Mouse (Mus musculus): Measurements from ENCODE around the gene Dnajb1.

DNA sequence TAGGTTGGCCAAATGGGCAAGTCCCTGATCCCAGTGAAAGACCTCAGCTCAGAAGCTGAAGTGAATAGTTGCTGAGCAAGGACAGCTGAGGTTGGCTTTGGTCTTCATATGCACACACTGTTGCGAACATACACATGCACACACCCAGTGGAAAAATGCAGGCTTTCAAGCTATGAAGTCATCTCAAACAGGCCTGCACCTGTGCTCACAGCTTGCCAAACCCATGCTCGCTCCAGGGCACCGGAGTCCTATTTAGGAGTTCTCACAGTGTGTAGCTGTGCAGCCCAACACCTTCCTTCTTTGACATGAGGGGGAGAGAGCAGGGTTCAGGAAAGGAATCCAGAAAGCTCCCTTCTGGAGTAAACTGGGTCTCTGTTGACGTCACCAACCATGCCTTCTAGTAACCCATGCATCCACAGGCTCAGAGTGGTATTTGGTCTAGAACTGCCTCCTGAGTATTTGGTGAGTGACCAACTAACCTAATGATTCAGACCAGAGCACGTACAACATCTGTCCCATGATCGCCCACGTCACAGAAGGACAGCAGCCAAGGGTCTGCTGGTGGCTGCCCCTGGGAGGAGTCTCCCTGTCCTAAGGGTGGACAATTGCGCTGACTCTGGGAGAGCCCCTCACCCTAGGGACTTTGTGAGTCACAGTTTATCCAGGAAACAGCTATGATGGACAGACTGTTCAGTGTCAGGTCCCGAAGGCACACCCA is 11.7 kb downstream of the Dnajb1 start:
- TF ChIP-seq POLR2A (IDR thresholded peaks at IDR 0.05; ENCODE audit: low read depth, low read length) (no peak), CTCF (conservative IDR thresholded peaks at IDR 0.05; ENCODE audit: insufficient read depth, insufficient read length, low read depth, low read length) (no peak)
